Mouse (Mus musculus): ENCODE measurements at regions not wholly inside any gene's neighbourhood (a gene's known extent, or its start where the extent isn't known, plus 50 kb on each side); places are given as distances from the start of the nearest gene placed in this dataset.

GRCm38 (mm10) chr9:85493760-85494159, 166.6 kb upstream of the Tent5a start:
- TF ChIP-seq CTCF (conservative IDR thresholded peaks at IDR 0.05; ENCODE audit: low read length) (no peak), POU5F1 (IDR thresholded peaks at IDR 0.05; ENCODE audit: borderline replicate concordance, low read length) (no peak)

All from E14TG2a.4 (cell line).